Mouse (Mus musculus) kidney, embryonic 16.5 days (tissue): Measurements from ENCODE around the gene Retreg1. TPM values are rescaled to one million over a fixed set of nuclear protein-coding genes. Genes with fewer than 3 reads are reported as not detected.

Experiments used
- ATAC-seq: fragments of 200-750 bp; cut with Nextera tagmentation; 2 replicates; pipeline ENCODE4 v1.8.0; 2017; ENCODE audit warnings: moderate TSS enrichment; ENCODE audit not compliant: low FRiP score, low TSS enrichment
- H3K27ac ChIP-seq: fragments of 300-500 bp; sonication (generic); 2 replicates; pipeline ENCODE4 v1.5.1; 2014; ENCODE audit warnings: low read length
- H3K27me3 ChIP-seq: fragments of 300-500 bp; sonication (generic); 2 replicates; pipeline ENCODE4 v1.6.1; 2014; ENCODE audit warnings: low read length, control low read depth, mixed read lengths; ENCODE audit not compliant: insufficient read depth
- H3K36me3 ChIP-seq: fragments of 300-500 bp; sonication (generic); 2 replicates; pipeline ENCODE4 v1.6.1; 2014; ENCODE audit warnings: low read length, control low read depth, mixed read lengths; ENCODE audit not compliant: insufficient read depth
- H3K4me1 ChIP-seq: fragments of 300-500 bp; sonication (generic); 2 replicates; pipeline ENCODE4 v1.6.1; 2014; ENCODE audit warnings: low read length, control low read depth, mixed read lengths; ENCODE audit not compliant: insufficient read depth
- H3K4me2 ChIP-seq: fragments of 300-500 bp; sonication (generic); replicated peaks from 2 replicates; pipeline ENCODE4 v1.6.1; 2014; ENCODE audit warnings: low read depth, low read length
- H3K4me3 ChIP-seq: fragments of 300-500 bp; sonication (generic); 2 replicates; pipeline ENCODE4 v1.5.1; 2014; ENCODE audit warnings: mild to moderate bottlenecking, low read length
- H3K9ac ChIP-seq: fragments of 300-500 bp; sonication (generic); replicated peaks from 2 replicates; pipeline ENCODE4 v1.6.1; 2014; ENCODE audit warnings: low read length
- H3K9me3 ChIP-seq: fragments of 300-500 bp; sonication (generic); 2 replicates; pipeline ENCODE4 v1.6.1; 2016; ENCODE audit warnings: low read length, control low read depth
- WGBS: fragments of 180-500 bp; shearing (Covaris S2); extraction: QIAGEN DNeasy Blood & Tissue Kit; methylation state at CpG from one replicate; pipeline ENCODE4 v1.1.7; 2014; 5-methylcytosine and 5-hydroxymethylcytosine counted together
- polyA plus RNA-seq: library from polyadenylated mRNA; unstranded; fragments of >200 nt; fragmentation: Nextera tagmentation; extraction: Ambion mirVana; gene quantifications from 2 replicates; pipeline ENCODE4 v1.2.1, GENCODE M21; 2015

Gene Retreg1
- polyA plus RNA-seq, 1 experiment from 2014 or later, result 21.5 TPM

DNA sequence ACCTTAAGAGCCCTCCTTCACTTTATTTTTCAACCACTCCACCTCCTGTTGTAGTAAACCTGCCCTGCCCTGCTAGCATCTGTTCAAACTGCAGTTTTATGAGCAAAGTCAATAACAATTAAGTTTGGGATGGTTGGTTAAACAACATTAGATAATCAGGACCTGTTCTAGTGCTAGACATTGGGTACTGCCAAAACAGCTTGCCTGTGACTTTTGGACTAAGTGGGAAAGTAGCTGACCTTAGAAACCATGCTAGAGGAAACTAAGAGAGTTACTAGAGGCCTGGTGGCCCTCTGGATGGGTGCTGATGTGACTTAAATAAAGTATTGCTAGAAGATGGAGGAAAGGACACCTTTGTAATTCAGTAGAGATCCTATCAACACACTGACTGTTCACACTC, 21.0 kb upstream of the Retreg1 start:
- no peak for ATAC-seq
- Histone ChIP-seq H3K27me3 (no peaks in the 10 kb centered on the region), H3K27ac (no peak overlapping the region), H3K9me3 (peaks cover 10% of the 10 kb centered on the region), H3K9ac (no peak overlapping the region), H3K4me3 (no peak overlapping the region), H3K4me2 (no peak overlapping the region), H3K36me3 (no peaks in the 10 kb centered on the region), H3K4me1 (no peaks in the 10 kb centered on the region)

DNA sequence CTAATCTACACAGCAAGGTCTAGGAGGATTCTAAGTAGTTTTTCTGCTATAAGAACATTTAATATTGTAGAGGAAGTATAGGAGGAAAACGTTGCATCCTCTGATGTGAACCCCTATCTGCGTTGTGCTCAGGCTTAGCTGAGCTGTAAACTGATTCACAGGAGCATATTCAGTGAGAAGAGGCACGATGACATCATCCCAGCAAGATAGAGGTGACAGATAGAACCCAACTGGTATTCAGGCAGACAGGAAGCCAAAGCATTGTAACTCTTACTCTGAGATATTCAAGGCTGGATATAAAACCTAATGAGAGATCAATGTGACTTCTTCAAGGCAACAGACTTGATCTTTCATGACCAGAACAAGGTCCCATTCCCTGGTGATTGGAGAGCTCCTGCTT, 20.3 kb upstream of the Retreg1 start:
- Histone ChIP-seq H3K36me3 (no peaks in the 10 kb centered on the region), H3K27ac (no peak overlapping the region), H3K9ac (no peak overlapping the region), H3K4me1 (no peaks in the 10 kb centered on the region), H3K9me3 (peaks cover 10% of the 10 kb centered on the region), H3K4me2 (no peak overlapping the region), H3K4me3 (no peak overlapping the region), H3K27me3 (no peaks in the 10 kb centered on the region)
- WGBS, result 50% methylated on average over 3 of the region's 3 CpGs
- ATAC-seq, result no peak

DNA sequence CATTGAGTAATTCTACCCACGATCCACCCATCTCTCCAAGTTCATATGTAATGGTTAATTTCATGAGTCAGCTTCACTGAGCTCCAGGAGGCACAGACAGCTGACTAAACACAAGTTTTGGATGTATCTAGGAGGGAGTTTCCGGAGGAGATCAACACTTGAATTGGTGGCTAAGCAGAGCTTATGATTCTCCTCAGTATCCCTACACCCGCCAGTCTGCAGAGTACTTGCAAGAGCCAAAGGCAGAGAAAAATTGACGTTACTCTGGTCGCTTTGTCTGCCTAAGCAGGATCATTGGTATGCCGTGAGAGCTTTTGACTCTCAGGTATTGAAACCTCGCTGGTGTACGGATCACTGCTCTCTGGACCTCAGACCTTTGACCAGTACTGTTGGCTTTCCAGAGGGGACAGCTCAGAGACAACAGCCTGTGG, 16.4 kb upstream of the Retreg1 start:
- Histone ChIP-seq H3K4me2 (no peak overlapping the region), H3K9me3 (no peaks in the 10 kb centered on the region), H3K36me3 (no peaks in the 10 kb centered on the region), H3K27me3 (no peaks in the 10 kb centered on the region), H3K9ac (no peak overlapping the region), H3K4me3 (no peak overlapping the region), H3K27ac (peak overlapping the region; percentile 51; the same call in 1 of the 2 replicates), H3K4me1 (no peaks in the 10 kb centered on the region)
- peak; percentile 74 for ATAC-seq
- 54% methylated on average over 8 of the region's 8 CpGs for WGBS

- Histone ChIP-seq H3K27me3 (no peaks in the 10 kb centered on the region), H3K9ac (no peak overlapping the region), H3K4me1 (no peaks in the 10 kb centered on the region), H3K27ac (no peak overlapping the region), H3K36me3 (no peaks in the 10 kb centered on the region), H3K9me3 (no peaks in the 10 kb centered on the region), H3K4me2 (no peak overlapping the region), H3K4me3 (no peak overlapping the region)
- ATAC-seq, result no peak
- 55% methylated on average over 10 of the region's 10 CpGs for WGBS
Measured at GRCm38 (mm10) chr15:25828464-25828863, 14.5 kb upstream of the Retreg1 start.

- Histone ChIP-seq H3K27ac (0 out of 2 replicates have a peak overlapping the region, but pooled peaks have one; percentile 7), H3K36me3 (no peaks in the 10 kb centered on the region), H3K27me3 (no peaks in the 10 kb centered on the region), H3K9me3 (no peaks in the 10 kb centered on the region), H3K4me3 (no peak overlapping the region), H3K9ac (no peak overlapping the region), H3K4me1 (no peaks in the 10 kb centered on the region), H3K4me2 (no peak overlapping the region)
- WGBS, result 57% methylated on average over 2 of the region's 2 CpGs
- ATAC-seq, result no peak
Measured at GRCm38 (mm10) chr15:25830426-25830825, 12.6 kb upstream of the Retreg1 start.

GRCm38 (mm10) chr15:25834282-25834681, 8.7 kb upstream of the Retreg1 start:
- Histone ChIP-seq H3K4me2 (no peak overlapping the region), H3K4me3 (no peak overlapping the region), H3K27ac (no peak overlapping the region), H3K4me1 (peaks cover 5% of the 10 kb centered on the region; the same call in 1 of the 2 replicates), H3K27me3 (no peaks in the 10 kb centered on the region), H3K36me3 (no peaks in the 10 kb centered on the region), H3K9me3 (peaks cover 5% of the 10 kb centered on the region; the same call in 1 of the 2 replicates), H3K9ac (no peak overlapping the region)
- WGBS, result 77% methylated on average over 2 of the region's 2 CpGs
- no peak for ATAC-seq

GRCm38 (mm10) chr15:25834920-25835674, 7.9 kb upstream of the Retreg1 start:
- H3K9me3 ChIP-seq, result peaks cover 5% of the 10 kb centered on the region; the same call in 1 of the 2 replicates
- no peaks in the 10 kb centered on the region for H3K27me3 ChIP-seq
- H3K36me3 ChIP-seq, result no peaks in the 10 kb centered on the region
- no peak overlapping the region for H3K4me3 ChIP-seq
- ATAC-seq, result no peak
- no peak overlapping the region for H3K27ac ChIP-seq
- peaks cover 5% of the 10 kb centered on the region; the same call in 1 of the 2 replicates for H3K4me1 ChIP-seq
- WGBS, result 79% methylated on average over 17 of the region's 17 CpGs
- no peak overlapping the region for H3K9ac ChIP-seq
- H3K4me2 ChIP-seq, result no peak overlapping the region

- Histone ChIP-seq H3K9me3 (no peaks in the 10 kb centered on the region; the same call in 1 of the 2 replicates), H3K27ac (peak overlapping the region; percentile 41; the same call in 1 of the 2 replicates), H3K27me3 (peaks cover 14% of the 10 kb centered on the region; the same call in 1 of the 2 replicates), H3K36me3 (no peaks in the 10 kb centered on the region), H3K4me2 (peak overlapping the region; percentile 88), H3K9ac (peak overlapping the region; percentile 78), H3K4me1 (peaks cover 11% of the 10 kb centered on the region; the same call in 1 of the 2 replicates), H3K4me3 (peak overlapping the region; percentile 83)
- 14% methylated on average over 16 of the region's 16 CpGs for WGBS
- peak; percentile 31 for ATAC-seq
Measured at GRCm38 (mm10) chr15:25842462-25843085, 406 bp upstream of the Retreg1 start.

- Histone ChIP-seq H3K27ac (peak overlapping the region; percentile 76; the same call in 1 of the 2 replicates), H3K27me3 (peaks cover 14% of the 10 kb centered on the region; the same call in 1 of the 2 replicates), H3K4me2 (peak overlapping the region; percentile 88), H3K36me3 (no peaks in the 10 kb centered on the region), H3K4me3 (peak overlapping the region; percentile 83), H3K4me1 (peaks cover 8% of the 10 kb centered on the region; the same call in 1 of the 2 replicates), H3K9ac (peak overlapping the region; percentile 78; the same call in 1 of the 2 replicates), H3K9me3 (no peaks in the 10 kb centered on the region)
- 12% methylated on average over 11 of the region's 11 CpGs for WGBS
- peak; percentile 35; the same call in 1 of the 2 replicates for ATAC-seq
Measured at GRCm38 (mm10) chr15:25844013-25844570, 1.1 kb downstream of the Retreg1 start.
